Mouse (Mus musculus) liver, adult 2 months (tissue): ENCODE data around the gene Slc9b1. TPM values are rescaled to one million over a fixed set of nuclear protein-coding genes. Genes with fewer than 3 reads are reported as not detected.

Experiments
- DNase-seq: peaks from one replicate; pipeline ENCODE4 v3.0.0-alpha.2; 2011; ENCODE audit warnings: low read depth, low spot score; ENCODE audit errors: extremely low read depth
- H3K27ac ChIP-seq: fragments of 200-500 bp; replicated peaks from 2 replicates; pipeline ENCODE4 v1.5.1; 2012; ENCODE audit warnings: low read depth, mild to moderate bottlenecking, control low read depth, inconsistent platforms, low read length; ENCODE audit not compliant: insufficient read depth
- H3K27me3 ChIP-seq: fragments of 200-500 bp; 2 replicates; pipeline ENCODE4 v1.6.1; 2012; ENCODE audit warnings: mild to moderate bottlenecking, moderate library complexity, low read length, inconsistent platforms; ENCODE audit not compliant: control insufficient read depth, insufficient read depth
- H3K36me3 ChIP-seq: fragments of 200-500 bp; 2 replicates; pipeline ENCODE4 v1.6.1; 2012; ENCODE audit warnings: low read length, inconsistent platforms; ENCODE audit not compliant: control insufficient read depth, insufficient read depth
- H3K4me1 ChIP-seq: fragments of 200-500 bp; 2 replicates; pipeline ENCODE4 v1.6.1; 2011; ENCODE audit warnings: low read length; ENCODE audit not compliant: control insufficient read depth, insufficient read depth
- H3K4me3 ChIP-seq: fragments of 200-500 bp; 2 replicates; pipeline ENCODE4 v1.5.1; 2011; ENCODE audit warnings: low read depth, mild to moderate bottlenecking, control low read depth, low read length, moderate library complexity; ENCODE audit not compliant: insufficient read depth
- H3K79me2 ChIP-seq: fragments of 200-500 bp; 2 replicates; pipeline ENCODE4 v1.6.1; 2012; ENCODE audit warnings: inconsistent platforms, mild to moderate bottlenecking, low read length, moderate library complexity; ENCODE audit not compliant: control insufficient read depth, insufficient read depth
- H3K9ac ChIP-seq: fragments of 200-500 bp; 2 replicates; pipeline ENCODE4 v1.6.1; 2012; ENCODE audit warnings: low read depth, mild to moderate bottlenecking, control low read depth, inconsistent platforms, low read length
- CTCF ChIP-seq: fragments of 200-500 bp; IDR thresholded peaks from 2 replicates; pipeline ENCODE4 v1.5.1; 2011; ENCODE audit warnings: low read depth, low read length, control low read depth
- POLR2A ChIP-seq: fragments of 200-500 bp; IDR thresholded peaks from 2 replicates; pipeline ENCODE4 v1.6.1; 2011; ENCODE audit warnings: low read length, control low read depth; ENCODE audit not compliant: insufficient read depth; ENCODE audit errors: extremely low read depth
- WGBS: fragments of 180-500 bp; shearing (Covaris S2); methylation state at CpG from one replicate; pipeline ENCODE4 v1.1.7; 2018; 5-methylcytosine and 5-hydroxymethylcytosine counted together
- polyA plus RNA-seq: library from polyadenylated mRNA; depleted of rRNA; stranded (reverse); fragments of >200 nt; gene quantifications from 2 replicates; pipeline ENCODE4 v1.2.3, GENCODE M21; 2012
- total RNA-seq: library from RNA; depleted of rRNA; stranded (reverse); fragments of >200 nt; gene quantifications from 2 replicates; pipeline ENCODE4 v1.2.3, GENCODE M21; 2014

Gene Slc9b1
- total and polyA plus RNA-seq, 2 experiments, result 0.09 TPM; not detected in 1

DNA sequence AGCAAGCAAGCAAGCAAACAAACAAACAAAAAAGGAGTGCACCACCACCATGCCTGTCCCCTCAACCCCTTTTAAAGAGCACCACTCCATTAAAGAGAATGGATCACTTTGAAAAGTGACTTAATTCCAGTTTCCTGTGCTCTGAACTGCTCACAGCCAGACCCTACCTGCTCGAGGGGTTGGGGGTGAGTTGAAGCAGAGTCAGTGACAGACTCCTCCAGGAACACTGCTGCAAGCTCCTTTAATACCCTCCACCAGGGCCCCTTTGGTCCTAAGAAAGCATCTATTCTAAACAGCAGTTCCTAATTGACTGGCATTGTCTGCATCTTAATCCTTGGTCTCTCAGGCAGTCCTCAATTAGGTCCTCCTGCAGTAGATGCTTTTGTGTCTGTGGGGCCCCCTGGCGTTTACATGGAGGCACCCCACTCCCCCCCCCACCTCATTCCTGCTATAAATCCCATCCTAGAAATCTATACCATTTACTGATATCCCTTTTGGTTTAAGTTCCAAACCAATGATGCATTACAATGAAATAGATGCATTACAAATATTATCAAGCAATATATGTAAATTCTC lies 34.8 kb upstream of the Slc9b1 start:
- 47% methylated on average over 2 of the region's 2 CpGs for WGBS

DNA sequence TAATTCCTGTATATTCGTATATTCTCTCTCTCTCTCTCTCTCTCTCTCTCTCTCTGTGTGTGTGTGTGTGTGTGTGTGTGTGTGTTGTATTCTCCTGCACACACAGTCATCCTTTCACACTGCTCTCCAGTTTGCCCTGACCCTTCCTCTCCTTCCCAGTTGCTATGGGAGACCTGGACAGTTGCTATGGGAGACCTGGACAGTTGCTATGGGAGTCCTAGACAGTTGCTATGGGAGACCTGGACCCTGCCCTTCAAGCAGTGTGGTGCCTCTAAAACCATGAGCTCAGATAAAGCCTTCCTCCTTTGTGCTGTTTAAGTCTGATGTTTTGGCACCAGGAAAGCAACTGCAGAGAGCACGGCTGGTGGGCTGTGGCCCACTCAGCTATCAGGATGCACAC lies 34.1 kb upstream of the Slc9b1 start:
- no peak overlapping the region for H3K9ac ChIP-seq
- TF ChIP-seq POLR2A, result no peak
- no peak for TF ChIP-seq CTCF
- no peak overlapping the region for H3K4me3 ChIP-seq
- no peak overlapping the region for H3K27ac ChIP-seq
- no peaks in the 10 kb centered on the region for H3K36me3 ChIP-seq
- peaks cover 4% of the 10 kb centered on the region for H3K4me1 ChIP-seq
- no peaks in the 10 kb centered on the region for H3K27me3 ChIP-seq
- DNase-seq, result no peak
- no peaks in the 10 kb centered on the region for H3K79me2 ChIP-seq
- 89% methylated on average over 2 of the region's 2 CpGs for WGBS

More for the DNA sequence above, 34.8 kb upstream of the Slc9b1 start:
- H3K9ac ChIP-seq, result no peak overlapping the region
- TF ChIP-seq POLR2A, result no peak
- TF ChIP-seq CTCF, result no peak
- H3K4me3 ChIP-seq, result no peak overlapping the region
- H3K27ac ChIP-seq, result no peak overlapping the region
- H3K27me3 ChIP-seq, result no peaks in the 10 kb centered on the region
- no peaks in the 10 kb centered on the region for H3K36me3 ChIP-seq
- peaks cover 4% of the 10 kb centered on the region for H3K4me1 ChIP-seq
- H3K79me2 ChIP-seq, result no peaks in the 10 kb centered on the region
- DNase-seq, result no peak

- H3K4me3 ChIP-seq, result no peak overlapping the region
- H3K79me2 ChIP-seq, result no peaks in the 10 kb centered on the region
- no peak for TF ChIP-seq POLR2A
- TF ChIP-seq CTCF, result no peak
- H3K9ac ChIP-seq, result no peak overlapping the region
- H3K27me3 ChIP-seq, result no peaks in the 10 kb centered on the region
- no peaks in the 10 kb centered on the region for H3K36me3 ChIP-seq
- 44% methylated on average over 2 of the region's 2 CpGs for WGBS
- peak; percentile 24 for DNase-seq
- H3K4me1 ChIP-seq, result peaks cover 4% of the 10 kb centered on the region
- no peak overlapping the region for H3K27ac ChIP-seq
These were observed 33.0 kb upstream of the Slc9b1 start for GRCm38 (mm10) chr3:135314811-135315210.

DNA sequence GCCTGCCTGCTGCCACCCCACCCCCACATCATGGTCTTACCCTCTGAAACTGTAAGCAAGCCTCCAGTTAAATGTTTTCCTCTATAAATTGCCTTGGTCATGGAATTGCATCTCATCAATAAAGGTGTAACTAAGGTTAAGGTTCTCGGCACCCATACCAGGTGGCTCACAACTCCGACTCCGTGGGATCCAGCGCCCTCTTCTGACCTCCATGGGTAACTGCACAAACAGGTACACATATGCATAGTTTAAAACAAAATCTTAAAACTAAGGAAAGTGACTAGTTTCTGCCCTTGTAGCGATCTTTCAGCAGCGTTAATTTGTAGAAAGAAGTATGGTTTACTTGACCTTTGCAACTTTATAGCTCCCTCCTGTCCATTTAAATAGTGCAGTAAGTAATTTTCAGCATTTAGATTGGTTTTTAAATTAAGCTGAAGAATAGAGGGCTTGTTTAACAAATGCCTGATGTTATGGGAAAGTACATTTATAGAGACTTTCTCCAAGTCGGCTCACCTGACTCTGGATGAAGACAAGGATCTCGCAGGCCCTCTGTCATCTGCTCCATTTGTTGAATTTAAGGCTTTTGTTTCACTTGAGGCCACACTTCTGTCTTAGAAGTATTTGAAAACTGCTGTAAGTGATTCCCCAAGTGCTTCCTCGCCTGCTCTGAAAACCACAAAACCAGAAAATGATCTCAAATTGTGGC lies 32.0 kb upstream of the Slc9b1 start:
- DNase-seq, result no peak
- TF ChIP-seq CTCF (peak; percentile 15; the same call in 1 of the 2 replicates), POLR2A (no peak)
- Histone ChIP-seq H3K9ac (no peak overlapping the region), H3K4me3 (no peak overlapping the region), H3K36me3 (no peaks in the 10 kb centered on the region), H3K27me3 (no peaks in the 10 kb centered on the region), H3K27ac (no peak overlapping the region), H3K79me2 (no peaks in the 10 kb centered on the region), H3K4me1 (peaks cover 4% of the 10 kb centered on the region)
- WGBS, result 90% methylated on average over 9 of the region's 9 CpGs

DNA sequence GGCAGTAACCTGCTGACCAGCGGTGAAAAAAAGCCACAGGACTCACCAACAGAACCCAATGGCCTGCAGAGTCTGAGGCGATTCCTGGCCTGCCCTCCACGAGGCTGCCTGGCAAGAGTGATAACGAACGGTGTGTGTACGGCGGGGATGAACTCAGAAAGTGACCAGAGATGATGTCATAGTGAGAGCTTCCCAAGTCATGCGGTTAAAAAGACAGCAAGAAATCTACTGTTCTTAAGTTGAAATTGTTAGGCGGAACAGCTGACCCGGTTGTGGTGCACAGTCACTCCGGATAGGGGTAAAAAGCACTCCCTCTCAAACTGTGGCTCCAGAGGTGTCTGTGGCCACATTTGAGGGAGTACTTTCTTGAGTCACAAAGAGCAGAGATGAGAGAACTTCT lies 29.5 kb upstream of the Slc9b1 start:
- no peak overlapping the region for H3K9ac ChIP-seq
- no peak for TF ChIP-seq CTCF
- no peak for TF ChIP-seq POLR2A
- no peak for DNase-seq
- WGBS, result 81% methylated on average over 11 of the region's 11 CpGs
- H3K4me3 ChIP-seq, result no peak overlapping the region
- peaks cover 8% of the 10 kb centered on the region for H3K4me1 ChIP-seq
- no peaks in the 10 kb centered on the region for H3K36me3 ChIP-seq
- no peaks in the 10 kb centered on the region for H3K79me2 ChIP-seq
- H3K27ac ChIP-seq, result no peak overlapping the region
- no peaks in the 10 kb centered on the region for H3K27me3 ChIP-seq

DNA sequence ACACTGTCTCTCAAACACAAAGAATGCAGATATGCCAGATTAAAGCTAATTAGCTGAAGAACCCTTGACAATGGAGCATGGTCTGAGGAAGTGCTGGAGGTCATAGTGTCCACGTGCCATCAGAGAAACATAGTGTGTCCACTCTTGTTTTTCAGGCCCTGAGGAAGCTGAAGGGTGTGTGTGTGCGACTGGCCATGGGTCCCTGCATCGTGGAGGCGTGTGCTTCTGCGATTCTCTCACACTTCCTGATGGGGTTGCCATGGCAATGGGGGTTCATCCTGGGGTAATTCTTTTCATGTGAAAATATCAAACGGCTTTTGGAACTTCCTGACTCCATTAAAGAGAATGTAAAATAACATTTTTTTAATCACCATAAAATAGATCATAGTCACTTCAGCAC lies 23.5 kb upstream of the Slc9b1 start:
- WGBS, result 67% methylated on average over 6 of the region's 6 CpGs

More for the DNA sequence above, 23.5 kb upstream of the Slc9b1 start:
- Histone ChIP-seq H3K36me3 (no peaks in the 10 kb centered on the region), H3K9ac (no peak overlapping the region), H3K27me3 (no peaks in the 10 kb centered on the region), H3K79me2 (no peaks in the 10 kb centered on the region), H3K27ac (no peak overlapping the region), H3K4me3 (no peak overlapping the region), H3K4me1 (peaks cover 3% of the 10 kb centered on the region; the same call in 1 of the 2 replicates)
- TF ChIP-seq CTCF (no peak), POLR2A (no peak)
- DNase-seq, result no peak
